Comparison of ENCODE assay signal across 23 mouse cellular contexts in the genomic region with DNA sequence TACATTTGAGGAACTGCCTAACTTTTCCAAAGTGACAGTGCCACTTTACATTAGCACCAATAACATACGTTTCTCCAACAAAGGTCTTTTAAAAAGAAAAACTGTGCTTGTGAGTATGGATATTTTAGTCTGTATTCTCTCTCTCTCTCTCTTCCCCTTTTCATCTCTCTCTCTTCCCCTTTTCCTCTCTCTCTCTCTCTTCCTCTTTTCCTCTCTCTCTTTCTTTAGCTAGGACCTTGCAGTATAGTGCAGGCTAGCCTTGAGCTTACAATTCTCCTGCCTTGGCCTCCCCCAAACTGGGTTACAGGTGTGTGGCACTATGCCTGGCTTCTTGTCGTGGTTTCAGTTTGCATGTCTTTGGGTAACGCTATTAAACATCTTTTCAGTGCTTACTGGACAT. TPM values are rescaled to one million over a fixed set of nuclear protein-coding genes. Genes with fewer than 3 reads are reported as not detected.
DNase-seq lines count a peak whose midpoint lies in the region; ATAC-seq and TF ChIP-seq lines count a peak whose summit lies in the region.
"Had no signal": no experiment of that assay in that cellular context is flagged by ENCODE, and none has a peak within 500 bp of the region (broad histone marks: within the 10 kb centered on the region; RNA-seq: fewer than 3 reads in every experiment).

No protein-coding gene starts in this region.

- no peaks in the 10 kb centered on the region for H3K4me1 ChIP-seq in midbrain, embryonic 11.5 days (ENCODE audit: control insufficient read depth, insufficient read depth, low read length)
- no peaks in the 10 kb centered on the region for H3K4me1 ChIP-seq in midbrain, embryonic 15.5 days
- H3K4me1 ChIP-seq in MEL (ENCODE audit: control insufficient read depth in 1 of 2, insufficient read depth in 2 of 2, low read length in 2 of 2), result no peaks in the 10 kb centered on the region
- H3K4me1 ChIP-seq in kidney, embryonic 16.5 days (ENCODE audit: insufficient read depth, low read length), result no peaks in the 10 kb centered on the region
- H3K4me1 ChIP-seq in forebrain, postnatal 0 days (ENCODE audit: insufficient read depth), result no peaks in the 10 kb centered on the region
- H3K4me1 ChIP-seq: embryonic facial prominence, embryonic 13.5 days; embryonic facial prominence, embryonic 15.5 days; forebrain, embryonic 12.5 days; forebrain, embryonic 15.5 days had no signal

- H3K4me3 ChIP-seq in midbrain, embryonic 11.5 days (ENCODE audit: low read depth, low read length), result no peak overlapping the region
- H3K4me3 ChIP-seq in midbrain, embryonic 15.5 days, result no peak overlapping the region
- H3K4me3 ChIP-seq in MEL (ENCODE audit: control insufficient read depth in 1 of 2, insufficient read depth in 1 of 2, low read depth in 2 of 2, low read length in 2 of 2), result no peak overlapping the region
- no peak overlapping the region for H3K4me3 ChIP-seq in kidney, embryonic 16.5 days (ENCODE audit: low read length)
- no peak overlapping the region for H3K4me3 ChIP-seq in forebrain, postnatal 0 days (ENCODE audit: low read depth, low read length)
- H3K4me3 ChIP-seq: embryonic facial prominence, embryonic 13.5 days; embryonic facial prominence, embryonic 15.5 days; erythroblast, embryonic 14.5 days; forebrain, embryonic 10.5 days; forebrain, embryonic 12.5 days; forebrain, embryonic 15.5 days had no signal

- no peaks in the 10 kb centered on the region for H3K36me3 ChIP-seq in midbrain, embryonic 11.5 days (ENCODE audit: control insufficient read depth, insufficient read depth, low read length)
- H3K36me3 ChIP-seq in midbrain, embryonic 15.5 days (replicated peaks), result no peaks in the 10 kb centered on the region
- H3K36me3 ChIP-seq in MEL (ENCODE audit: control insufficient read depth in 1 of 2, insufficient read depth in 2 of 2, low read length in 2 of 2), result no peaks in the 10 kb centered on the region
- no peaks in the 10 kb centered on the region for H3K36me3 ChIP-seq in kidney, embryonic 16.5 days (ENCODE audit: insufficient read depth, low read length)
- no peaks in the 10 kb centered on the region for H3K36me3 ChIP-seq in forebrain, postnatal 0 days (ENCODE audit: insufficient read depth)
- H3K36me3 ChIP-seq: embryonic facial prominence, embryonic 13.5 days; embryonic facial prominence, embryonic 15.5 days; forebrain, embryonic 10.5 days; forebrain, embryonic 12.5 days; forebrain, embryonic 15.5 days; G1E had no signal

- no peaks in the 10 kb centered on the region for H3K27me3 ChIP-seq in midbrain, embryonic 11.5 days (ENCODE audit: control insufficient read depth, insufficient read depth, low read length)
- no peaks in the 10 kb centered on the region for H3K27me3 ChIP-seq in midbrain, embryonic 15.5 days (replicated peaks)
- no peaks in the 10 kb centered on the region; a peak in 2 of 4 replicates for H3K27me3 ChIP-seq in MEL (ENCODE audit: control insufficient read depth in 1 of 2, insufficient read depth in 2 of 2, low read length in 2 of 2)
- no peaks in the 10 kb centered on the region for H3K27me3 ChIP-seq in kidney, embryonic 16.5 days (ENCODE audit: insufficient read depth, low read length)
- no peaks in the 10 kb centered on the region for H3K27me3 ChIP-seq in forebrain, postnatal 0 days (ENCODE audit: insufficient read depth, low read length)
- H3K27me3 ChIP-seq: embryonic facial prominence, embryonic 13.5 days; embryonic facial prominence, embryonic 15.5 days; forebrain, embryonic 12.5 days; forebrain, embryonic 15.5 days had no signal

- TF ChIP-seq RAD21 in MEL (IDR thresholded peaks at IDR 0.05; ENCODE audit: low read depth, low read length), result no peak

- peak in 1 of 2 experiments; percentile 65; a peak in 2 of 4 replicates for TF ChIP-seq EP300 in MEL (IDR thresholded peaks at IDR 0.05; ENCODE audit: low read depth in 1 of 2, low read length in 2 of 2)

- H3K4me2 ChIP-seq in midbrain, embryonic 11.5 days, result no peak overlapping the region
- H3K4me2 ChIP-seq in midbrain, embryonic 15.5 days, result no peak overlapping the region
- no peak overlapping the region for H3K4me2 ChIP-seq in kidney, embryonic 16.5 days (replicated peaks; ENCODE audit: low read depth, low read length)
- H3K4me2 ChIP-seq in forebrain, postnatal 0 days (ENCODE audit: low read depth), result no peak overlapping the region
- H3K4me2 ChIP-seq: embryonic facial prominence, embryonic 13.5 days; embryonic facial prominence, embryonic 15.5 days; forebrain, embryonic 12.5 days; forebrain, embryonic 15.5 days had no signal

- no peaks in the 10 kb centered on the region for H3K9me3 ChIP-seq in midbrain, embryonic 11.5 days (ENCODE audit: control insufficient read depth, low read length)
- H3K9me3 ChIP-seq in midbrain, embryonic 15.5 days, result no peaks in the 10 kb centered on the region
- H3K9me3 ChIP-seq in MEL (replicated peaks; ENCODE audit: insufficient read depth, low read length), result no peaks in the 10 kb centered on the region
- H3K9me3 ChIP-seq in kidney, embryonic 16.5 days (ENCODE audit: low read length), result no peaks in the 10 kb centered on the region
- H3K9me3 ChIP-seq in forebrain, postnatal 0 days (ENCODE audit: low read length), result no peaks in the 10 kb centered on the region
- H3K9me3 ChIP-seq: embryonic facial prominence, embryonic 13.5 days; embryonic facial prominence, embryonic 15.5 days; forebrain, embryonic 10.5 days; forebrain, embryonic 12.5 days; forebrain, embryonic 15.5 days; G1E had no signal

- 88% methylated on average over 3 of the region's 3 CpGs for WGBS in midbrain, embryonic 11.5 days
- 86% methylated on average over 3 of the region's 3 CpGs for WGBS in midbrain, embryonic 15.5 days
- WGBS in kidney, embryonic 16.5 days, result 84% methylated on average over 3 of the region's 3 CpGs
- WGBS in forebrain, postnatal 0 days, result 80% methylated on average over 3 of the region's 3 CpGs

- no peak overlapping the region for H3K27ac ChIP-seq in midbrain, embryonic 11.5 days (ENCODE audit: low read depth, low read length)
- H3K27ac ChIP-seq in midbrain, embryonic 15.5 days, result no peak overlapping the region
- H3K27ac ChIP-seq in MEL (ENCODE audit: control insufficient read depth, low read depth, low read length), result no peak overlapping the region
- no peak overlapping the region for H3K27ac ChIP-seq in kidney, embryonic 16.5 days (ENCODE audit: low read length)
- H3K27ac ChIP-seq in forebrain, postnatal 0 days (ENCODE audit: low read depth, low read length), result no peak overlapping the region
- H3K27ac ChIP-seq: embryonic facial prominence, embryonic 13.5 days; embryonic facial prominence, embryonic 15.5 days; forebrain, embryonic 10.5 days; forebrain, embryonic 12.5 days; forebrain, embryonic 15.5 days had no signal

- TF ChIP-seq CTCF in MEL (IDR thresholded peaks at IDR 0.05 in 2 of 3, conservative IDR thresholded peaks at IDR 0.05 in 1 of 3; ENCODE audit: control insufficient read depth in 1 of 3, insufficient read depth in 1 of 3, low read depth in 2 of 3, low read length in 3 of 3, poor library complexity in 1 of 3, severe bottlenecking in 1 of 3), result no peak
- no peak for TF ChIP-seq CTCF in forebrain, postnatal 0 days (IDR thresholded peaks at IDR 0.05; ENCODE audit: low read depth)

- DNase-seq in midbrain, embryonic 11.5 days (ENCODE audit: low spot score, missing footprints), result peak; percentile 17
- DNase-seq in MEL (ENCODE audit: low read depth, low spot score), result peak; percentile 20
- DNase-seq in c-Kit-positive CD71-positive TER-119-positive erythroid progenitor cells, embryonic 14.5 days (ENCODE audit: low spot score), result no peak
- DNase-seq in forebrain, postnatal 0 days, result no peak
- DNase-seq: adrenal gland, adult 2 months; adrenal gland, postnatal 10 days; adrenal gland, postnatal 25 days; cerebellum, adult 11-12 months; cerebellum, adult 2 months; cerebellum, adult 9-10 months; cerebellum, postnatal 10 days; cerebellum, postnatal 25 days; embryo, embryonic 11 days had no signal

- ATAC-seq in midbrain, embryonic 11.5 days (ENCODE audit: low FRiP score), result no peak
- ATAC-seq in midbrain, embryonic 15.5 days (replicated peaks), result no peak
- peak; percentile 69 for ATAC-seq in granulocyte monocyte progenitor cell, adult 5-6 weeks (replicated peaks; ENCODE audit: poor library complexity, severe bottlenecking)
- no peak for ATAC-seq in kidney, embryonic 16.5 days (ENCODE audit: low FRiP score, low TSS enrichment)
- ATAC-seq in forebrain, postnatal 0 days, result no peak
- ATAC-seq: forebrain, embryonic 15.5 days had no signal

- H3K9ac ChIP-seq in midbrain, embryonic 11.5 days (ENCODE audit: low read length), result no peak overlapping the region
- H3K9ac ChIP-seq in midbrain, embryonic 15.5 days, result no peak overlapping the region
- no peak overlapping the region for H3K9ac ChIP-seq in MEL (ENCODE audit: control insufficient read depth, low read depth, low read length, poor library complexity, severe bottlenecking)
- H3K9ac ChIP-seq in kidney, embryonic 16.5 days (replicated peaks; ENCODE audit: low read length), result no peak overlapping the region
- no peak overlapping the region for H3K9ac ChIP-seq in forebrain, postnatal 0 days
- H3K9ac ChIP-seq: embryonic facial prominence, embryonic 13.5 days; embryonic facial prominence, embryonic 15.5 days; forebrain, embryonic 12.5 days; forebrain, embryonic 15.5 days had no signal

- no peaks in the 10 kb centered on the region for H3K79me2 ChIP-seq in MEL (ENCODE audit: control insufficient read depth, insufficient read depth, low read length, poor library complexity)

- TF ChIP-seq POLR2A in MEL (IDR thresholded peaks at IDR 0.05; ENCODE audit: control insufficient read depth in 1 of 2, insufficient read depth in 1 of 2, low read depth in 1 of 2, low read length in 2 of 2, poor library complexity in 1 of 2), result no peak

RNA-seq across cellular contexts. Expression of a gene that starts 31.7 kb away (rescaled TPM):
- 831 and 886 TPM in 2 replicates for polyA plus RNA-seq in midbrain, embryonic 11.5 days (2014; fragmentation: Nextera tagmentation; extraction: Ambion mirVana)
- polyA plus RNA-seq in midbrain, embryonic 15.5 days (2015; fragmentation: Nextera tagmentation; extraction: Ambion mirVana), result 968 and 1,008 TPM in 2 replicates
- total RNA-seq in MEL (2012; rRNA removed), result 503 and 520 TPM in 2 replicates
- 100 to 1,000 TPM; 199 to 520 TPM for polyA plus RNA-seq in MEL (2012; ENCODE audit: insufficient read depth in 1 of 2, insufficient read length in 2 of 2, low read depth in 1 of 2, low replicate concordance in 2 of 2, missing spikeins in 1 of 2)
- total RNA-seq in granulocyte monocyte progenitor cell, adult 5-6 weeks (2014; fragmentation: Nextera tagmentation), result 920 and 947 TPM in 2 replicates
- total RNA-seq in granulocyte monocyte progenitor cell, adult 5-6 weeks (2017), result 149 and 176 TPM in 2 replicates
- polyA plus RNA-seq in kidney, embryonic 16.5 days (2015; fragmentation: Nextera tagmentation; extraction: Ambion mirVana), result 1,452 and 1,475 TPM in 2 replicates
- total RNA-seq in forebrain, postnatal 0 days (2014; rRNA removed), result 301 and 309 TPM in 2 replicates
- 1,154 and 1,215 TPM in 2 replicates for polyA plus RNA-seq in forebrain, postnatal 0 days (2015; fragmentation: Nextera tagmentation; extraction: Ambion mirVana)

RNA-seq across cellular contexts. Expression of a gene that starts 50.4 kb away (rescaled TPM):
- 83.3 and 106 TPM in 2 replicates for polyA plus RNA-seq in midbrain, embryonic 11.5 days (2014; fragmentation: Nextera tagmentation; extraction: Ambion mirVana)
- polyA plus RNA-seq in midbrain, embryonic 15.5 days (2015; fragmentation: Nextera tagmentation; extraction: Ambion mirVana), result 115 and 119 TPM in 2 replicates
- total RNA-seq in MEL (2012; rRNA removed), result 16.8 and 18.0 TPM in 2 replicates
- 10 to 100 TPM; 36.7 to 82.3 TPM for polyA plus RNA-seq in MEL (2012; ENCODE audit: insufficient read depth in 1 of 2, insufficient read length in 2 of 2, low read depth in 1 of 2, low replicate concordance in 2 of 2, missing spikeins in 1 of 2)
- total RNA-seq in granulocyte monocyte progenitor cell, adult 5-6 weeks (2014; fragmentation: Nextera tagmentation), result 70.3 and 88.3 TPM in 2 replicates
- total RNA-seq in granulocyte monocyte progenitor cell, adult 5-6 weeks (2017), result 56.9 and 58.9 TPM in 2 replicates
- polyA plus RNA-seq in kidney, embryonic 16.5 days (2015; fragmentation: Nextera tagmentation; extraction: Ambion mirVana), result 66.9 and 75.0 TPM in 2 replicates
- total RNA-seq in forebrain, postnatal 0 days (2014; rRNA removed), result 73.9 and 109 TPM in 2 replicates
- polyA plus RNA-seq in forebrain, postnatal 0 days (2015; fragmentation: Nextera tagmentation; extraction: Ambion mirVana), result 37.2 and 88.2 TPM in 2 replicates

Comparison
In these comparisons a context has a peak if more than half of its experiments do, and no peak if none do; other contexts are left out.
1. DNase-seq: peak in midbrain, embryonic 11.5 days (single experiment) and MEL (single experiment); none in c-Kit-positive CD71-positive TER-119-positive erythroid progenitor cells, embryonic 14.5 days (single experiment) and forebrain, postnatal 0 days (single experiment).